Mouse (Mus musculus) liver, embryonic 14.5 days (tissue): Measurements from ENCODE around the gene 2300002M23Rik.

Experiments
- CTCF ChIP-seq: IDR thresholded peaks from 2 replicates; pipeline ENCODE4 v1.5.1; 2016; ENCODE audit warnings: antibody characterized with exemption, low read depth, control low read depth
- EP300 ChIP-seq: IDR thresholded peaks from 2 replicates; pipeline ENCODE4 v1.6.1; 2016; ENCODE audit warnings: antibody characterized with exemption, low read depth

GRCm38 (mm10) chr17:35549437-35550142 is 17.7 kb upstream of the 2300002M23Rik start:
- TF ChIP-seq CTCF (no peak), EP300 (no peak)
